Mouse (Mus musculus) liver, embryonic 13.5 days (tissue): ENCODE measurements at regions not wholly inside any gene's neighbourhood (a gene's known extent, or its start where the extent isn't known, plus 50 kb on each side); places are given as distances from the start of the nearest gene placed in this dataset.

Experiments
- ATAC-seq: fragments of 200-750 bp; cut with Nextera tagmentation; 2 replicates; pipeline ENCODE4 v1.8.0; 2017; ENCODE audit warnings: low read depth, mild to moderate bottlenecking, moderate number of reproducible peaks, moderate library complexity
- DNase-seq: peaks from one replicate; pipeline ENCODE4 v3.0.0; 2022
- H3K27ac ChIP-seq: fragments of 300-500 bp; sonication (generic); 2 replicates; pipeline ENCODE4 v1.5.1; 2015; ENCODE audit warnings: moderate library complexity, mild to moderate bottlenecking, inconsistent platforms
- H3K27me3 ChIP-seq: fragments of 300-500 bp; sonication (generic); 2 replicates; pipeline ENCODE4 v1.6.1; 2015; ENCODE audit warnings: mild to moderate bottlenecking, inconsistent platforms
- H3K36me3 ChIP-seq: fragments of 300-500 bp; sonication (generic); 2 replicates; pipeline ENCODE4 v1.6.1; 2015; ENCODE audit warnings: mild to moderate bottlenecking, inconsistent platforms
- H3K4me1 ChIP-seq: fragments of 300-500 bp; sonication (generic); replicated peaks from 2 replicates; pipeline ENCODE4 v1.6.1; 2015; ENCODE audit warnings: inconsistent platforms
- H3K4me2 ChIP-seq: fragments of 300-500 bp; sonication (generic); 2 replicates; pipeline ENCODE4 v1.6.1; 2015; ENCODE audit warnings: inconsistent platforms, mild to moderate bottlenecking, moderate library complexity
- H3K4me3 ChIP-seq: fragments of 300-500 bp; sonication (generic); replicated peaks from 2 replicates; pipeline ENCODE4 v1.5.1; 2015; ENCODE audit warnings: mild to moderate bottlenecking, inconsistent platforms
- H3K9ac ChIP-seq: fragments of 300-500 bp; sonication (generic); 2 replicates; pipeline ENCODE4 v1.6.1; 2015; ENCODE audit warnings: mild to moderate bottlenecking, inconsistent platforms
- H3K9me3 ChIP-seq: fragments of 300-500 bp; sonication (generic); replicated peaks from 2 replicates; pipeline ENCODE4 v1.6.1; 2016; ENCODE audit warnings: inconsistent platforms
- WGBS: fragments of 180-500 bp; shearing (Covaris S2); methylation state at CpG from one replicate; pipeline ENCODE4 v1.1.7; 2015; ENCODE audit not compliant: insufficient replicate concordance; 5-methylcytosine and 5-hydroxymethylcytosine counted together

DNA sequence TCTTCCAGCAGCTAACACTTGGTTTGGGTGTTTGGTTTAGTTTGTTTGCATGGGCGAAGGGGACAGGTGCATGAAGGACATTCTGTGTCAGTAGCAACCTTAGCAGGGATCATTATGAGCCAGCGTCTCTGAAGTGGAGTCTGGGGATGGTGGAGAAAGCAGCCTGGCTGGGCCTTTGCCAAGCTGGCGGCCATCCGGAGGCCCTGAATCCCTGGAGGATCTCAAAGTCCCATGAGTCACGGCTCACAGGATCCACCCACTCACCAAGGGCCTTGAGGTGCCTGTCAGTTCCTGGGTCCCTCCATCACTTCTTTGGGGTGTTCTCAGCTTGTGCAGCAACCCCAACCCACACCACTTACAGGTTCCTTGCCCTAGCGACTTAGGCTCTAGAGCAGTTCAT is 80.4 kb upstream of the Acsl1 start:
- no peak overlapping the region for H3K9ac ChIP-seq
- H3K36me3 ChIP-seq: no peaks in the 10 kb centered on the region
- DNase-seq (no peak), ATAC-seq (no peak)
- 74% methylated on average over 6 of the region's 6 CpGs for WGBS
- peaks cover 6% of the 10 kb centered on the region; the same call in 1 of the 2 replicates for H3K4me1 ChIP-seq
- H3K4me3 ChIP-seq: no peak overlapping the region
- H3K27me3 ChIP-seq: no peaks in the 10 kb centered on the region
- H3K4me2 ChIP-seq: no peak overlapping the region
- H3K27ac ChIP-seq: no peak overlapping the region
- no peaks in the 10 kb centered on the region for H3K9me3 ChIP-seq

DNA sequence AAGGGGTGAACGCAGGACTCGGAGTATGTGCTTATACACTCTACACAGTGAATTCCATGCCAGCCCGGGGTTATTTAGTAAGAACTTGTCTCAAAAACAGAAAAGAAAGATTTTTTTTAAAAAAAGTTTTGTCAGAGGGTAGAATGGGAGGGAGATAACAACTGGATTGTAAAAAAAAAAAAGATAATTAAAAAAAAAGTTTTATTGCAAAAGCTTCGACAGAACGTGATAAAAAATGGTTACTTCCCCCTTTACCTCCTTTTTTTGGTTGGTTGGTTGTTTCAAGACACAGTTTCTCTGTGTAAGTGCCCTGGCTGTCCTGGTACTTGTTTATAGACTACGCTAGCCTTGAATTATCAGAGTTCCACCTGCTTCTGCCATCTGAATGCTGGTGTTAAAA is 79.2 kb upstream of the Acsl1 start:
- 70% methylated on average over 6 of the region's 6 CpGs for WGBS
- H3K36me3 ChIP-seq: no peaks in the 10 kb centered on the region
- no peaks in the 10 kb centered on the region for H3K9me3 ChIP-seq
- ATAC-seq (no peak), DNase-seq (no peak)
- H3K4me3 ChIP-seq: no peak overlapping the region
- no peak overlapping the region for H3K27ac ChIP-seq
- no peak overlapping the region for H3K9ac ChIP-seq
- peaks cover 6% of the 10 kb centered on the region; the same call in 1 of the 2 replicates for H3K4me1 ChIP-seq
- no peak overlapping the region for H3K4me2 ChIP-seq
- H3K27me3 ChIP-seq: no peaks in the 10 kb centered on the region

DNA sequence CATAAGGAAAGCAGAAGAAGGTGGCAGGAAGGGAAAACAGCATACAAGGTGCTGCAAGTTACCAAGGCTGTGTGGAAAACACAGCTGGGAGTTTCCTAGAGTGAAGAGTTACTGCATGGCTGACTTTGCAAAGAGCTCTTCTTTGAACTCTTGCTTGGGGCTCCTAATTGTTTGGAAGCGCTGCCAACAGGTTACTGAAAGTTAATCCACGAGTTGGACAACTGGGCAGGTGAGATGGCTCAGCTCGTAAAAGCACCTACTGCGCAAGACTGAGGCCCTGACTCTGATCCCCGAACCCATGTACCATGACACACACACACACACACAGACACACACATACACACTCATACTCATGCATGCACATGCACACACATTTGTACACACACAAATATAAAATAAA is 77.5 kb upstream of the Acsl1 start:
- Histone ChIP-seq H3K36me3 (no peaks in the 10 kb centered on the region), H3K9ac (no peak overlapping the region), H3K9me3 (no peaks in the 10 kb centered on the region), H3K27me3 (no peaks in the 10 kb centered on the region), H3K4me2 (no peak overlapping the region), H3K27ac (no peak overlapping the region), H3K4me1 (no peaks in the 10 kb centered on the region), H3K4me3 (no peak overlapping the region)
- ATAC-seq (no peak), DNase-seq (no peak)
- 69% methylated on average over 5 of the region's 5 CpGs for WGBS

DNA sequence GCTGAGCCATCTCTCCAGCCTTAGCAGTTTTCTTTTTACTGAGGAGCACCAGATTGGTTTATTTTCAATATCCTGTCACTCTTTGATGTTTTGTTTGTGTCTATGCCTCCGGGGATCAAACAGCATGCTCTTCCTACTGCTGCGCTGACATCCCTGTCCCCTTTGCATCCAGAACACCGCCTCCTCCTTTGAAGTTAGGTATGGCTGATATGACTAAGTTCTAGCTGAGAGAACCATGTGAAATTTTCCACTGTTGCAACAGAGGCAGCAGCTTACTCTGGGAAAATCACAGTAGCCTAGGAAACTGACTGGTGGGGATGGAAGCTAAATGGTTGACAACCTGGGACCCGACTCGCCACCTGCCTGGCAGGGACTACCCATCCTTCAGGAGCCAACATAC is 76.1 kb upstream of the Acsl1 start:
- Histone ChIP-seq H3K4me2 (no peak overlapping the region), H3K4me1 (no peaks in the 10 kb centered on the region), H3K36me3 (no peaks in the 10 kb centered on the region), H3K4me3 (no peak overlapping the region), H3K9ac (no peak overlapping the region), H3K9me3 (no peaks in the 10 kb centered on the region), H3K27me3 (no peaks in the 10 kb centered on the region), H3K27ac (no peak overlapping the region)
- no peak for ATAC-seq
- no peak for DNase-seq
- 73% methylated on average over 5 of the region's 5 CpGs for WGBS

DNA sequence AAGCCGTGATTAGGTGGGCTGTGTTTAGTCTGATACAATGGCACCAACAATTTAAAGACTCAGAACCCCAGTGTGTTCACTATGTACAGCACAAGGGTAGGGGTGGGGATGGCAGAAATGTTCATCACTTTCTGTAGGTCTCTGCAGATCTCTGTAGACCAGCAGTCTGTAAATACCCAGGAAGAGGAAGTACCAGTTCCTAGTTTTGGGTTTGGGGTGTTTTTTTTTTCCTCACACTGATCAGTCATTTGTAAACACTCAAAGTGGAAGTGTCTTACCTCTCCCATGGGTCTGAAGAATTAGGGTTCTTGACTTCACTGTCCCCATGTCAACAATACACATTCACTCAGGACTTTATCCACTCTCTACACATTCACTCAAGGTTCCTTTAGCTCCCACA is 75.5 kb upstream of the Acsl1 start:
- H3K27me3 ChIP-seq: no peaks in the 10 kb centered on the region
- H3K4me1 ChIP-seq: no peaks in the 10 kb centered on the region
- H3K9ac ChIP-seq: no peak overlapping the region
- no peak overlapping the region for H3K27ac ChIP-seq
- WGBS: 78% methylated on average over 1 of the region's 1 CpGs
- DNase-seq (no peak), ATAC-seq (no peak)
- H3K36me3 ChIP-seq: no peaks in the 10 kb centered on the region
- H3K4me3 ChIP-seq: no peak overlapping the region
- no peaks in the 10 kb centered on the region for H3K9me3 ChIP-seq
- no peak overlapping the region for H3K4me2 ChIP-seq

DNA sequence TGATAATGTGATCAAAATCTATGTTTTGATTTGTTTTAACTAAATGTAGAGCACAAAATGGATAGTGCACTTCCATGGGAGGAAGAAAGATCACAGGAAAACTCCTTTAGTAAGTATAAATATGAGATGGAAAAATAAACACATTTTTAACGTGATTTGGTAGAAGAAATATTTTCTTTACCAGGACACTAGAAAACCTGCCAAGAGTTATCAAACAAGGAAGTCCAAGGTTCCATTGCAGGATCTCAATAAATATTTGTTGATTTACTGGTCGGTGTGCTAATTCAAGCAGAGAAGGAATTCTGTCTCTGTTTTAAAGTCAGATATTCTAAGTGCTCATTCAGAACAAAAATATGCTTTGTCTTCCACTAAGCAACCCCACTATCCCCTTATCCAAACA is 73.8 kb upstream of the Acsl1 start:
- Histone ChIP-seq H3K36me3 (no peaks in the 10 kb centered on the region), H3K9me3 (no peaks in the 10 kb centered on the region), H3K4me1 (no peaks in the 10 kb centered on the region), H3K9ac (no peak overlapping the region), H3K27ac (no peak overlapping the region), H3K4me2 (no peak overlapping the region), H3K4me3 (no peak overlapping the region), H3K27me3 (no peaks in the 10 kb centered on the region)
- DNase-seq (no peak), ATAC-seq (no peak)
- 57% methylated on average over 2 of the region's 2 CpGs for WGBS

DNA sequence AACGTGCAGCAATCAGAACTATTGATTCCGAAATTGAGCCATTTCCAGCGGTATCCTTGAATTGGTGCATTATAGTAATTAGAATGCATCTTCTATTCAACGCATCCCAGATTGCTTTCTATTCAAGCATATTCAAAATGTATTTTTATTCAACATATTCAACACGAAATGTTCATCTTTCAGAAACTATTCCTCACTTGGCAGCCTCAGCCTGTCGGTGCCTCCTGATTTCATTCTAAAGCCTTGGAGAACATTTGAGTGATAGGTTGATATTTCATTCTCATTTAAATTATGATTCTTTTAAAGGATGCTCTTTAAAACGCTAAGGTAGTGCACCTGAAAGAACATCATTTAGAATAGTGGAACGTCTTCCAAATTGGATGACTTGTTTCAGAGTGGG is 73.1 kb upstream of the Acsl1 start:
- no peak overlapping the region for H3K9ac ChIP-seq
- DNase-seq (no peak), ATAC-seq (no peak)
- no peaks in the 10 kb centered on the region for H3K4me1 ChIP-seq
- no peaks in the 10 kb centered on the region for H3K27me3 ChIP-seq
- no peaks in the 10 kb centered on the region for H3K36me3 ChIP-seq
- no peak overlapping the region for H3K27ac ChIP-seq
- H3K4me2 ChIP-seq: no peak overlapping the region
- no peak overlapping the region for H3K4me3 ChIP-seq
- WGBS: 61% methylated on average over 8 of the region's 8 CpGs
- no peaks in the 10 kb centered on the region for H3K9me3 ChIP-seq

DNA sequence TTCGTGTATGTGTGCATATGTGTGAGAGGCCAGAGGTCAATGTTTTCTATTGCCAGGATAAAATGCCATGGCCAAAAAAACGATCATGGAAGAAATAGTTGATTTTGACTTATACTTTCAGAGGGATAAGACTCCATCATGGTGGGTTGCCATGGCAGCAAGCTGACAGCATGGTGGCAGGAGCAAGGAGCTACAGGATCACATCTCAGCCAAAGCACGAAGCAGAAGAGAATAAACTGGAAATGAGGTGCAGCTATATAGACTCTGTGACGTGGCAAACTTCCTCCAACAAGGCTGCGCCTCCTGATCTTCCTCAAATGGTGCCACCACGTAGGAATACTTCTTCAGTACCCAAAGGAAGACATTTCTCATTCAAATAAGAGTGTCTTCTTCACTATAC is 70.2 kb upstream of the Acsl1 start:
- no peaks in the 10 kb centered on the region; the same call in 1 of the 2 replicates for H3K4me1 ChIP-seq
- H3K27me3 ChIP-seq: no peaks in the 10 kb centered on the region
- no peak overlapping the region for H3K4me3 ChIP-seq
- no peak overlapping the region for H3K9ac ChIP-seq
- 52% methylated on average over 6 of the region's 6 CpGs for WGBS
- no peak overlapping the region for H3K4me2 ChIP-seq
- no peak overlapping the region for H3K27ac ChIP-seq
- ATAC-seq: no peak
- no peaks in the 10 kb centered on the region for H3K36me3 ChIP-seq
- no peaks in the 10 kb centered on the region for H3K9me3 ChIP-seq
- no peak for DNase-seq

DNA sequence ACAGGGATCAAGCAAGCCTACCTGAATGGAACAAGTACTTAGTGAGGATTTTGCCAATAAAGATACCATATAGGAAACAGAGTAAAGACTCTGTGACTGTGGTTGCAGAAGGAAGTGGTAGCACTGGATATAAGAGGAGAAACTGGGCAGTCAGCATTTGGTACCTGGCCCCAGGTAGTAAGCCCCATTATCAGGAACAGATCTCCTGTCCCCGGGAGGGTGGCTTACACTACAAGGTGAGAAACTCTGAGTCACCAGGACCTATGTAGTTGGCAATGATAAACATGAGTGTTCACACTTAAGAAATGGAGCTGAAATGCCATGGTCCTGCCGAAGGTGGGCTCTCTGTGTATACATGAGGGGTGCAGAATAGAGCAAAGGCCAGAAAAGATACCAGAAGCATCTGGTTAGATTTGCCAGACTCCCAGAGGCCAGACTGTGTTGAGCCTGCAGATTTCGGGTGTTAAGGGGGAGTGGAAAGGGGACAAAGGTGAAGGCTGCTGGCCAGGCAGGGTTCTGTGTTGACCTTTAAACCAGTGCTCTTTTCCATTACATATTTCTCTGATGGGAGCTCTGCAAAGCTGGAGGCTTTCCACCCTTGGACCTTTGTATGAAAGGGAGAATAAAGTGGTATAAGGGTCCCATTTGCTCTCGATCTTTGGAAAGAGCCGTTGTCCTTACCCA is 66.8 kb upstream of the Acsl1 start:
- no peaks in the 10 kb centered on the region for H3K9me3 ChIP-seq
- H3K27me3 ChIP-seq: no peaks in the 10 kb centered on the region
- H3K27ac ChIP-seq: no peak overlapping the region
- WGBS: 53% methylated on average over 5 of the region's 5 CpGs
- no peak overlapping the region for H3K4me2 ChIP-seq
- DNase-seq (no peak), ATAC-seq (peak; percentile 48; the same call in 1 of the 2 replicates)
- no peaks in the 10 kb centered on the region for H3K36me3 ChIP-seq
- H3K9ac ChIP-seq: no peak overlapping the region
- H3K4me1 ChIP-seq: no peaks in the 10 kb centered on the region; the same call in 1 of the 2 replicates
- no peak overlapping the region for H3K4me3 ChIP-seq

DNA sequence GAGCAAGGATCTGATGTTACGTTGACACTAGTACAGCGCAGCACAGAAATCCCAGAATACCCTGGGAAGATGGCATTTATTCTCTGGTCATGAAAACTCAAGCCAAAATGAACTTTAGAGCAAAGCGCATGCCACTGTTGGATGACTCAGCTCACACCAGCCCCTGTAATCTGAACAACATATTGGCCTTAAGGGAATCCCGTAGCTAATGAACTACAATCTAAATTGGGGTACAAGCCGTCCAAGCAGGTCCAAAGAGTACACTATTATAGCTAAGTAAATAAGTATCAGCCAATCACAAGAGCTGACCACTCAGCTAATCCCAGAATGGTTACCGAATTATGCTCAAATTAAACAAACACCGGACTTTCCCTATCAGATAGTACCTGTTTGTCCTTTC is 62.0 kb upstream of the Acsl1 start:
- H3K9ac ChIP-seq: no peak overlapping the region
- no peaks in the 10 kb centered on the region for H3K27me3 ChIP-seq
- ATAC-seq (no peak), DNase-seq (no peak)
- 0 out of 2 replicates have a peak, but pooled peaks cover 3% of the 10 kb centered on the region for H3K9me3 ChIP-seq
- 76% methylated on average over 7 of the region's 7 CpGs for WGBS
- no peaks in the 10 kb centered on the region; the same call in 1 of the 2 replicates for H3K4me1 ChIP-seq
- H3K36me3 ChIP-seq: no peaks in the 10 kb centered on the region
- no peak overlapping the region for H3K27ac ChIP-seq
- no peak overlapping the region for H3K4me2 ChIP-seq
- no peak overlapping the region for H3K4me3 ChIP-seq

DNA sequence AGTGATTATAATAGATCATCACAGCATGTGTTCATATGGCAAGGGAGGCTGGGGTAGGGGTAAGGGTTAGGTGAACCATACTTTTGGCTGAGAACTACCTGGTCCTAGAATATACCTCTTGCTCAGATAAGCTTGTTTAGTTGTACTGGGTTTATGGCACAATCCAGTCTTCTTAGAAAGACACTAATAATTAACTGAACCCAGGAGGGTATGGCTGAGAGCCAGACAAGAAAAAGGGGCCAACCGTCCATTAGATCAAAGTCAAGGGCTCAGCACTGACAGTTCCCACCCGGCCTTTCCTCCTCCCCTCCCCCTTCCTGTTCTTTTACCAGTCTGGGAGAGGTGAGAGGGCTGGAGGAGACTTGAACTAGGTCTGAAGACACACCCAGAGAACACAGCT is 61.5 kb upstream of the Acsl1 start:
- Histone ChIP-seq H3K27me3 (no peaks in the 10 kb centered on the region), H3K36me3 (no peaks in the 10 kb centered on the region), H3K4me3 (no peak overlapping the region), H3K9me3 (0 out of 2 replicates have a peak, but pooled peaks cover 3% of the 10 kb centered on the region), H3K9ac (no peak overlapping the region), H3K4me2 (no peak overlapping the region), H3K4me1 (no peaks in the 10 kb centered on the region; the same call in 1 of the 2 replicates), H3K27ac (no peak overlapping the region)
- no peak for DNase-seq
- peak; percentile 54 for ATAC-seq
- 30% methylated on average over 2 of the region's 2 CpGs for WGBS

DNA sequence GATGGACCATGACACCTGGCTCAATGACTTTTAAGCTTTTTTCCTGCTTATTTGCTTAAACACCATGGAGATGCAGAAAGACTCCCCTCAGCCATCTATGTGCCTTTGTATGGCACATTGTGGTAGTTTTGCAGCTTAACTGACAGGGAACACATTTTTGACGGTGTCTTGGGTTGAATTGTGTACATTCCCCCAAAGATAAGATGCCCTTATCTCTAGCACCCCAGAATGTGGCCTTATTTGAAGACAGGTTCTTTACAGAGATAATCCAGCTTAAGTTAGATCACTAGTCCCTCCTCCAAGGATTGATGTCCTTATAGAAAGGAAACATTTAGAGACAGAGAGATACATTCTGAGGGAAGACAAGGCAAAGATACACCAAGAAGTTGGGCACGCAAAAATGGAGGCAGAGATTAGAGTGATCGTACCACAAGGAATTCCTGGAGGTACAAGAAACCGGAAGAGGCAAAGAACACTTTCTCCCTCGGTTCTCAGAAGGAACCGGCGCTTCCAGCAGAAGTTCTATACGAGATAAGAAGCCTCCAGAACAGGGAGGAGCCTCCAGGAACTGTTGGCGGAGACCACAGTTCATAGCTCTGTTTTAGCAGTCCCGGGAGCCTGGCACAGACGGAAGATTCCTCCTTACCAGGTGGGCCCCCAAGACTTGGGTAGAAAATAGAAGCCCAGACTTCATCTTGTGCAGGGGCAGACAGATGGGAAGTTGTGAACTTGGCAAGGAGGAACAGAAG is 58.8 kb upstream of the Acsl1 start:
- ATAC-seq (no peak), DNase-seq (no peak)
- Histone ChIP-seq H3K9ac (no peak overlapping the region), H3K36me3 (no peaks in the 10 kb centered on the region), H3K27ac (no peak overlapping the region), H3K4me3 (no peak overlapping the region), H3K9me3 (0 out of 2 replicates have a peak, but pooled peaks cover 3% of the 10 kb centered on the region), H3K27me3 (no peaks in the 10 kb centered on the region), H3K4me2 (no peak overlapping the region), H3K4me1 (no peaks in the 10 kb centered on the region)
- 62% methylated on average over 11 of the region's 11 CpGs for WGBS
